Mouse (Mus musculus) heart, adult 2 months (tissue): ENCODE measurements around the gene Zdhhc6.

Experiments used
- CTCF ChIP-seq: fragments of 200-600 bp; IDR thresholded peaks from 2 replicates; pipeline ENCODE4 v1.8.1; 2022; ENCODE audit warnings: antibody characterized with exemption, mild to moderate bottlenecking, moderate library complexity
- POLR2A ChIP-seq: fragments of 200-500 bp; IDR thresholded peaks from 2 replicates; pipeline ENCODE4 v1.6.1; 2011; ENCODE audit warnings: mild to moderate bottlenecking, low read depth, low read length, control low read depth; ENCODE audit not compliant: insufficient read depth

DNA sequence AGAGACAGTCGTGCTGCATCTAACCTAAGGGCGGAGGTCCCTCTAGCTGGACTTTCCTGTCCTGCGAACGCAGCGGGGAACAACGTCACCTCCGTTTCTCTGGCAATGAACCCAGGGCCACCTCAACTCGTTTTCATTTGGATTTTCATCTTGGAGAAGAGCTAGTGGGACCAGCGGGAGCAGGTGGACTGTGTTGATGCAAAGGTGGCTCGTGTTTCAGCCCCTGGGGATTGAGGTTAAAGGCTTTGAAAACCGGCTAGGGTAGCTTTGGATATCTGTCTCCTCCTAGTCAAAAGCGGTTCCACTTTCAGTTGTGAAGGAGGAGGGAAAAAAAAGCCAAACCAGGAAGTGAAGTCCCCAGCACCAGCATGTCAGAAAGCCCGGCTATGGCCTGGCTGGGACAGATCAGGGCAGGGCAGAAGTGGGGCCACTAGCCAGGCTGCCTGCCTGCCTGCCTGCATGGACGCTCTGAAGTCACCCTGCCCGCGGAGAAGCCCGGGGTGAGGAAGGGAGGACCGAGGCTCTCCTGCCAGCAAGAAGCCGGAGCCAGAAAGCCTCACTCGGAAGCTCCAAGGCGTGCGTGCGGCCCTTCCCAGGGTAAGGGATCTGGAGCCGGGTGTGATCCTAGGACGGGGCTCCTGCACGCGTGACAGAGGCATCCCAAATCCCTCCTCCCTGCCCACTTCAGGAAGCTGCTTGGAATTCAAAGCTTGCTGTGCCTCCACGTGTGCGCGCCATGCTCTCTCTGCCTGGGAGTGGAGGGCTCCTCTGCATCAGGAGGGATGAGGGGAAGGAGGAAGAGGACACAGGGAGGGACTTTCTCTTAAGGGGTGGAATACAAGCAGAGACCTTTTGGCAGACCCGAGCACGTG lies 62.0 kb downstream of the Zdhhc6 start:
- TF ChIP-seq CTCF = peak; percentile 7; the same call in 1 of the 2 replicates
- TF ChIP-seq POLR2A = peak; percentile 91
